Mouse (Mus musculus) kidney, postnatal 36 days (tissue): Measurements from ENCODE around the gene St6galnac3.
"Not testable (repeated sequence)": the region's sequence is repeated elsewhere in the genome, so short reads cannot be mapped to it uniquely, and the experiment has no call there.

Source experiments
- DNase-seq, 2 experiments: peaks; one replicate each; pipeline ENCODE4 v3.0.0; 2021 to 2022; ENCODE audit warnings: mixed read lengths in 2 of 2

Gene St6galnac3

GRCm38 (mm10) chr3:153724701-153725668, at the start of gene St6galnac3:
Gene St6galnac3, minus strand, starts transcription at chr3:153725174.
- DNase-seq = peak; percentile 82 to 92

- DNase-seq = no peak
Observed at GRCm38 (mm10) chr3:153774568-153774967, 49.6 kb upstream of the St6galnac3 start.

- DNase-seq = no peak
Observed at GRCm38 (mm10) chr3:153771479-153771878, 46.5 kb upstream of the St6galnac3 start.

GRCm38 (mm10) chr3:153770573-153770972, 45.6 kb upstream of the St6galnac3 start:
- no peak for DNase-seq

- no peak for DNase-seq
Observed at GRCm38 (mm10) chr3:153769220-153769619, 44.2 kb upstream of the St6galnac3 start.

- no peak for DNase-seq
Observed at GRCm38 (mm10) chr3:153765171-153765570, 40.2 kb upstream of the St6galnac3 start.

GRCm38 (mm10) chr3:153764760-153765159, 39.8 kb upstream of the St6galnac3 start:
- peak; percentile 17 to 20 for DNase-seq

- DNase-seq = peak; percentile 9 to 14
Observed at GRCm38 (mm10) chr3:153761171-153761570, 36.2 kb upstream of the St6galnac3 start.

GRCm38 (mm10) chr3:153759269-153759668, 34.3 kb upstream of the St6galnac3 start:
- no peak for DNase-seq

GRCm38 (mm10) chr3:153756500-153756996, 31.6 kb upstream of the St6galnac3 start:
- no peak for DNase-seq

GRCm38 (mm10) chr3:153755785-153756326, 30.9 kb upstream of the St6galnac3 start:
- DNase-seq = not testable (repeated sequence)

- no peak for DNase-seq
Observed at GRCm38 (mm10) chr3:153751435-153751834, 26.5 kb upstream of the St6galnac3 start.

GRCm38 (mm10) chr3:153749359-153749758, 24.4 kb upstream of the St6galnac3 start:
- no peak for DNase-seq

GRCm38 (mm10) chr3:153748293-153748692, 23.3 kb upstream of the St6galnac3 start:
- DNase-seq = no peak

GRCm38 (mm10) chr3:153745099-153745498, 20.1 kb upstream of the St6galnac3 start:
- DNase-seq = no peak

GRCm38 (mm10) chr3:153744447-153744846, 19.5 kb upstream of the St6galnac3 start:
- DNase-seq = no peak

- DNase-seq = no peak
Observed at GRCm38 (mm10) chr3:153741800-153742199, 16.8 kb upstream of the St6galnac3 start.

- DNase-seq = no peak
Observed at GRCm38 (mm10) chr3:153739351-153739750, 14.4 kb upstream of the St6galnac3 start.

- DNase-seq = no peak
Observed at GRCm38 (mm10) chr3:153738421-153738820, 13.4 kb upstream of the St6galnac3 start.

- no peak for DNase-seq
Observed at GRCm38 (mm10) chr3:153736756-153737280, 11.8 kb upstream of the St6galnac3 start.

GRCm38 (mm10) chr3:153735796-153736549, 11.0 kb upstream of the St6galnac3 start:
- DNase-seq = no peak

GRCm38 (mm10) chr3:153734741-153735140, 9.8 kb upstream of the St6galnac3 start:
- DNase-seq = no peak
